Mouse (Mus musculus): Measurements from ENCODE around the gene Slc34a3.

- TF ChIP-seq CTCF (IDR thresholded peaks at IDR 0.05; ENCODE audit: insufficient read depth, low read length) (no peak), POLR2A (IDR thresholded peaks at IDR 0.05; ENCODE audit: borderline replicate concordance, extremely low read depth, low read depth, low read length) (no peak)
These were observed 29.6 kb upstream of the Slc34a3 start for GRCm38 (mm10) chr2:25263623-25264285.

All from lung, adult 2 months (tissue).